Mouse (Mus musculus) heart, embryonic 10.5 days (tissue): Measurements from ENCODE around the gene Ap2b1. TPM values are rescaled to one million over a fixed set of nuclear protein-coding genes. Genes with fewer than 3 reads are reported as not detected.
A peak's percentile ranks its signal among the peaks of the same experiment; 100 is the strongest.
"Not testable (repeated sequence)": the region's sequence is repeated elsewhere in the genome, so short reads cannot be mapped to it uniquely, and the experiment has no call there.

Source experiments
- DNase-seq: peaks from one replicate; pipeline ENCODE4 v3.0.0-alpha.2; 2017; ENCODE audit warnings: low spot score
- H3K27ac ChIP-seq: fragments of 300-500 bp; sonication (generic); 2 replicates; pipeline ENCODE4 v1.5.1; 2016; ENCODE audit warnings: mild to moderate bottlenecking
- H3K27me3 ChIP-seq: fragments of 300-500 bp; sonication (generic); 2 replicates; pipeline ENCODE4 v1.6.1; 2016; ENCODE audit warnings: mild to moderate bottlenecking; ENCODE audit not compliant: poor library complexity, insufficient read depth, severe bottlenecking
- H3K36me3 ChIP-seq: fragments of 300-500 bp; sonication (generic); 2 replicates; pipeline ENCODE4 v1.6.1; 2016; ENCODE audit warnings: mild to moderate bottlenecking, moderate library complexity
- H3K4me1 ChIP-seq: fragments of 300-500 bp; sonication (generic); 2 replicates; pipeline ENCODE4 v1.6.1; 2016; ENCODE audit warnings: mild to moderate bottlenecking
- H3K4me3 ChIP-seq: fragments of 300-500 bp; sonication (generic); 2 replicates; pipeline ENCODE4 v1.5.1; 2016; ENCODE audit warnings: mild to moderate bottlenecking, moderate library complexity
- H3K9me3 ChIP-seq: fragments of 300-500 bp; sonication (generic); 2 replicates; pipeline ENCODE4 v1.6.1; 2016; ENCODE audit warnings: mild to moderate bottlenecking, moderate library complexity
- WGBS: fragments of 180-500 bp; shearing (Covaris S2); methylation state at CpG from one replicate; pipeline ENCODE4 v1.1.7; 2016; 5-methylcytosine and 5-hydroxymethylcytosine counted together
- polyA plus RNA-seq: library from polyadenylated mRNA; unstranded; fragments of >200 nt; fragmentation: Nextera tagmentation; extraction: Ambion mirVana; gene quantifications from 2 replicates; pipeline ENCODE4 v1.2.1, GENCODE M21; 2016

Ap2b1 gene
- 48.2 and 55.0 TPM in 2 replicates for polyA plus RNA-seq

- Histone ChIP-seq H3K36me3 (peaks cover 34% of the 10 kb centered on the region), H3K4me3 (peak within 1 kb of the TSS; percentile 82), H3K27ac (peak within 1 kb of the TSS; percentile 97), H3K4me1 (peaks cover 18% of the 10 kb centered on the region), H3K27me3 (no peaks in the 10 kb centered on the region), H3K9me3 (no peaks in the 10 kb centered on the region)
- 3% methylated on average over 50 of the region's 56 CpGs for WGBS
- peak; percentile 99 for DNase-seq
Measured at GRCm38 (mm10) chr11:83298225-83299195, at the start of gene Ap2b1. TSS of gene Ap2b1 (plus strand) at chr11:83299024.

DNA sequence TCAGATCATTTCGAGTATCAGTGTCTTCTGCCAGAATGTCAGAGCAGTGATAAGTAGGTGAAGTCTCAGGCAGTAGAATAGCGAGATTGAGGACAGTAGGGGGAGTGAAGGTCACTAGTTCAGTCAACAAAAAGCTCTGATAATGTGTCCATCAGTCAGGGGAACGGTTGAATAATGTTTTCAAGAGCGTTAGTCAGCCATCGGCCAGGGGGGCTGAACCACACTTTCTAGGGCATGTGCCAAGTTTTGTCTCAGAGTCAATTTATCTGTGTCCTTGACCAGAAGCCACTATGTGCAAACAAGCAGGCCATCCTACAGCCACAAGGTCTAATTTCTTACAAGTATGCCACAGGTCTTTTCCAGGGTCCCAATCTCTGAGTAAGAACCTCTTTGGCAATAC lies 41.6 kb upstream of the Ap2b1 start:
- H3K4me3 ChIP-seq, H3K27me3 ChIP-seq: not testable (repeated sequence)
- 48% methylated on average over 5 of the region's 5 CpGs for WGBS

DNA sequence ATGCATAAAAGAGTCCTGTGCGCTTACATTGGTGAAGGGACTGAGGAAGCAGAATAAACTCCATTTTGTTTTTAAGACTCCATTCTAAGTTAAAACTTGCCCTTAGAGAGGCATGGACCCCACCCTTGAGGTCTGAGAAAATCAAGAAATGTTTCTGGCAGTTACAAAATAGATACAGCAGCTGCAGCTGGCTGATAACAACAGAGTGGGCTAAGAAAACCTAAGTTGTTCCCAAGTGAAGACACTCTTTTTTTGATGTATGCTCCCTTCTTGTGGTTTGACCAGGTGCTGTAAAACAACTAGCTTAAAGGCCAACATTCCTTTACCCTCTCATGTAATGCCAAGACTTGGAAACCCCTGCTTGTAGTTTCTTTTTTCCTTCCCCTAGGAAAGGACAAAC lies 36.2 kb upstream of the Ap2b1 start:
- H3K4me3 ChIP-seq: no peak overlapping the region
- WGBS: 93% methylated on average over 1 of the region's 1 CpGs
- H3K9me3 ChIP-seq: no peaks in the 10 kb centered on the region
- no peaks in the 10 kb centered on the region for H3K4me1 ChIP-seq
- no peak for DNase-seq
- no peaks in the 10 kb centered on the region for H3K36me3 ChIP-seq
- H3K27me3 ChIP-seq: no peaks in the 10 kb centered on the region
- H3K27ac ChIP-seq: no peak overlapping the region

More for the DNA sequence above, 41.6 kb upstream of the Ap2b1 start:
- not testable (repeated sequence) for H3K4me1 ChIP-seq, DNase-seq, H3K36me3 ChIP-seq, H3K9me3 ChIP-seq, H3K27ac ChIP-seq

GRCm38 (mm10) chr11:83263146-83263545 lies 35.7 kb upstream of the Ap2b1 start:
- H3K4me3 ChIP-seq: no peak overlapping the region
- DNase-seq: no peak
- H3K9me3 ChIP-seq: no peaks in the 10 kb centered on the region
- H3K27me3 ChIP-seq: no peaks in the 10 kb centered on the region
- H3K27ac ChIP-seq: no peak overlapping the region
- WGBS: 56% methylated on average over 3 of the region's 3 CpGs
- no peaks in the 10 kb centered on the region for H3K36me3 ChIP-seq
- H3K4me1 ChIP-seq: no peaks in the 10 kb centered on the region

DNA sequence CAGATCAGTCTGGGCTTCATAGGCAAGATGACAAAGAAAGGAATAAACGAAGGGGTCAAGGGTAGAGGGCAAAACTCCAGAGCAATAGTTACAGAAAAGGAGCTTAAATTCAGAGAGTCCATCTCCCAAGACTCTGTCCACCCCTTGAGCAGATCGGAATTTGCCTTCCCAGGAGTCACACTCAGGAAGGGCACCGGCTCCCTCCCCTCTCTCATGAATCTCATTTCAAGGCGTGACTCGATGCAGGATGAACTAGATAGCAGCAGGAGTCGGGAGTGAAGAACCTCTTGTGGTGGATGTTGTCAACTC lies 28.0 kb upstream of the Ap2b1 start:
- peaks cover 8% of the 10 kb centered on the region; the same call in 1 of the 2 replicates for H3K27me3 ChIP-seq
- no peaks in the 10 kb centered on the region for H3K36me3 ChIP-seq
- H3K4me1 ChIP-seq: peaks cover 4% of the 10 kb centered on the region; the same call in 1 of the 2 replicates
- no peaks in the 10 kb centered on the region for H3K9me3 ChIP-seq
- no peak for DNase-seq
- H3K27ac ChIP-seq: peak overlapping the region; percentile 96
- peak overlapping the region; percentile 68 for H3K4me3 ChIP-seq
- 1% methylated on average over 6 of the region's 6 CpGs for WGBS

GRCm38 (mm10) chr11:83271151-83271950 lies 27.5 kb upstream of the Ap2b1 start:
- DNase-seq: peak; percentile 93
- WGBS: under 1% methylated on average over 26 of the region's 26 CpGs
- Histone ChIP-seq H3K4me1 (peaks cover 4% of the 10 kb centered on the region; the same call in 1 of the 2 replicates), H3K36me3 (no peaks in the 10 kb centered on the region), H3K27me3 (peaks cover 13% of the 10 kb centered on the region; the same call in 1 of the 2 replicates), H3K9me3 (no peaks in the 10 kb centered on the region), H3K27ac (peak overlapping the region; percentile 96), H3K4me3 (peak overlapping the region; percentile 68)

DNA sequence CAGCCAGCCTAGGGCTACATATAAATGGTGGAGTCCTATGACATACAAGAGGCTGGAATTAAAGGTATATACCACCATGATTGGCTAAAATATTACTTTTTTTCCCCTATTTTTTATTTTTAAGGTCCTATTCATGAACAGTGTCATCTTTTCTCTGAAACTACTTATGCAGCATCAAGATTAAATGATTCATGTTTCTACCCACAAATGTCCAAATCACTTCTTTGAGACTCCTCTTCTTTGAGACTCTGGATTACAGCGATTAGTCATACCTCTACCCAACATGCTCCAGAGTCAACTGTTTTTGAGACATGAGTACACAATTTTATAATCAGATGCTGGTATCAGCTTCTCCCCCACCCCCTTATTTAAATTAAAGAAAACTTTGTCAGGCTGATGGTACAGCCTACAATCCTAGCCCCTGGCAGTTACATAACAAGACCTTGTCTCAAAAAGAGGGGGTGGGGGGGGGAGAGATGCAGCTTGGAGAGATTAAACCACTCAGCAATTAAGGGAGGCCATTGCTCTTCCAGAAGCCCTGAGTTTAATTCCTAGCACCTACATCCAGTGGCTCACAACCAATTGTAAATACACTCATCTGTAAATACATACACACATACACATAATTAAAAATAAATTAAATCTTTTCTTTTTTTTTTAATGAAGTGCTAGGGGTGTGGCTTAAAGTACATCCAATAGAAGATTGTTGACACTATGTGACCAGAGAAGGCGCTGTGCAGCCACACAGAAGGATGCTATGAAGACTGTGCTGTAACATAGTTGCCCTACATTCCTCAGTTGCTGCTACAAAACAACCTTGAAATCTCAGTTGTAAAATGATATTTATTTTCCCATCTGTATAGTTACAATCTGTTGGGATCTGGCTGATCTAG lies 26.6 kb upstream of the Ap2b1 start:
- Histone ChIP-seq H3K4me1 (peaks cover 4% of the 10 kb centered on the region; the same call in 1 of the 2 replicates), H3K27me3 (peaks cover 18% of the 10 kb centered on the region; the same call in 1 of the 2 replicates), H3K4me3 (no peak overlapping the region), H3K36me3 (no peaks in the 10 kb centered on the region), H3K27ac (no peak overlapping the region), H3K9me3 (no peaks in the 10 kb centered on the region)
- WGBS: 13% methylated on average over 2 of the region's 2 CpGs
- no peak for DNase-seq

GRCm38 (mm10) chr11:83276251-83276650 lies 22.6 kb upstream of the Ap2b1 start:
- Histone ChIP-seq H3K9me3 (no peaks in the 10 kb centered on the region), H3K4me3 (no peak overlapping the region), H3K4me1 (no peaks in the 10 kb centered on the region), H3K27me3 (peaks cover 29% of the 10 kb centered on the region; the same call in 1 of the 2 replicates), H3K36me3 (no peaks in the 10 kb centered on the region), H3K27ac (no peak overlapping the region)
- WGBS: 69% methylated on average over 7 of the region's 7 CpGs
- no peak for DNase-seq

- H3K27me3 ChIP-seq: peaks cover 36% of the 10 kb centered on the region; the same call in 1 of the 2 replicates
- H3K9me3 ChIP-seq: no peaks in the 10 kb centered on the region
- no peaks in the 10 kb centered on the region for H3K4me1 ChIP-seq
- H3K4me3 ChIP-seq: no peak overlapping the region
- no peaks in the 10 kb centered on the region for H3K36me3 ChIP-seq
- DNase-seq: no peak
- H3K27ac ChIP-seq: no peak overlapping the region
- 82% methylated on average over 4 of the region's 4 CpGs for WGBS
Measured at GRCm38 (mm10) chr11:83279024-83279423, 19.8 kb upstream of the Ap2b1 start.

DNA sequence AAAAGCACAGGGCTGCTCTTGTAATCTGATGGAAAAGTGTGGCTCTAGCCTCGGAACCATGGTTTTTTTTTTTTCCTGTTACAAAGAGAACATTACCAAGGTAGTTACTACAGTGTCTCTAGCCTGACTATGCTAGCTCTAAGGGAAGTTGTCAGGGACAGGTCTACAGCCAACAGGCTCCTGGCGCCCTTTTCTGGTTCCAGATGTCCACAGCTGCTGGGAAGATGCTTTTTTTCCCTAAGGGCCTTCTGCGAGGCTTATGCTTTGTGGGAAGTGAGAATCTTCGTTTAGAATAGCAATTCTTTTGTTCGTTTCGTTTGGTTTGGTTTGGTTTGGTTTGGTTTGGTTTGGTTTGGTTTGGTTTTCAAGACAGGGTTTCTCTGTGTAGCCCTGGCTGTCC lies 19.1 kb upstream of the Ap2b1 start:
- H3K4me1 ChIP-seq: no peaks in the 10 kb centered on the region
- H3K4me3 ChIP-seq: no peak overlapping the region

GRCm38 (mm10) chr11:83282084-83282483 lies 16.7 kb upstream of the Ap2b1 start:
- no peak for DNase-seq
- H3K27ac ChIP-seq: no peak overlapping the region
- H3K4me1 ChIP-seq: no peaks in the 10 kb centered on the region
- H3K27me3 ChIP-seq: 0 out of 2 replicates have a peak, but pooled peaks cover 17% of the 10 kb centered on the region
- no peaks in the 10 kb centered on the region for H3K9me3 ChIP-seq
- H3K4me3 ChIP-seq: no peak overlapping the region
- H3K36me3 ChIP-seq: no peaks in the 10 kb centered on the region
- WGBS: 62% methylated on average over 2 of the region's 2 CpGs

More for the DNA sequence above, 19.1 kb upstream of the Ap2b1 start:
- H3K36me3 ChIP-seq: no peaks in the 10 kb centered on the region
- H3K27ac ChIP-seq: no peak overlapping the region
- DNase-seq: no peak
- no peaks in the 10 kb centered on the region for H3K9me3 ChIP-seq
- peaks cover 36% of the 10 kb centered on the region; the same call in 1 of the 2 replicates for H3K27me3 ChIP-seq
- 76% methylated on average over 6 of the region's 6 CpGs for WGBS

- no peaks in the 10 kb centered on the region for H3K36me3 ChIP-seq
- no peaks in the 10 kb centered on the region; the same call in 1 of the 2 replicates for H3K4me1 ChIP-seq
- no peak for DNase-seq
- no peak overlapping the region for H3K4me3 ChIP-seq
- 0 out of 2 replicates have a peak, but pooled peaks cover 6% of the 10 kb centered on the region for H3K27me3 ChIP-seq
- no peaks in the 10 kb centered on the region for H3K9me3 ChIP-seq
- no peak overlapping the region for H3K27ac ChIP-seq
- 87% methylated on average over 4 of the region's 4 CpGs for WGBS
Measured at GRCm38 (mm10) chr11:83285627-83286026, 13.2 kb upstream of the Ap2b1 start.
